Mouse (Mus musculus) ES-E14 (cell line): ENCODE data around the gene Nudcd2. TPM values are rescaled to one million over a fixed set of nuclear protein-coding genes. Genes with fewer than 3 reads are reported as not detected.

Source experiments
- DNase-seq: peaks from one replicate; pipeline ENCODE4 v3.0.0-alpha.2; 2013; ENCODE audit warnings: low read depth, low spot score
- H3K27ac ChIP-seq: 2 replicates; pipeline ENCODE4 v1.5.1; 2012; ENCODE audit warnings: low read depth, mild to moderate bottlenecking, low read length, moderate library complexity, mixed read lengths; ENCODE audit not compliant: poor library complexity, insufficient read depth, severe bottlenecking
- H3K36me3 ChIP-seq: 2 replicates; pipeline ENCODE4 v1.6.1; 2012; ENCODE audit warnings: mild to moderate bottlenecking, low read length, moderate library complexity, mixed read lengths; ENCODE audit not compliant: control insufficient read depth, poor library complexity, insufficient read depth, severe bottlenecking
- H3K4me1 ChIP-seq, 2 experiments: fragments of 150-350 bp in 1 of 2; sonication (generic) in 1 of 2; 2 replicates each; pipeline ENCODE4 v1.6.1; 2012; ENCODE audit warnings: low read length in 2 of 2, mild to moderate bottlenecking in 1 of 2, mixed read lengths in 1 of 2; ENCODE audit not compliant: control insufficient read depth in 2 of 2, insufficient read depth in 2 of 2, poor library complexity in 1 of 2
- H3K4me3 ChIP-seq, 2 experiments: fragments of 150-350 bp in 1 of 2; sonication (generic) in 1 of 2; 2 replicates each; pipeline ENCODE4 v1.5.1; 2012; ENCODE audit warnings: low read length in 2 of 2, low read depth in 1 of 2, mild to moderate bottlenecking in 1 of 2, mixed read lengths in 1 of 2; ENCODE audit not compliant: insufficient read depth in 1 of 2, poor library complexity in 1 of 2, severe bottlenecking in 1 of 2
- H3K9ac ChIP-seq: 2 replicates; pipeline ENCODE4 v1.6.1; 2012; ENCODE audit warnings: low read depth, mild to moderate bottlenecking, low read length, mixed read lengths; ENCODE audit not compliant: poor library complexity, insufficient read depth, severe bottlenecking
- H3K9me3 ChIP-seq: fragments of 150-350 bp; sonication (generic); 2 replicates; pipeline ENCODE4 v1.6.1; 2012; ENCODE audit warnings: low read depth, mild to moderate bottlenecking, low read length; ENCODE audit not compliant: control insufficient read depth, insufficient read depth
- CHD2 ChIP-seq: IDR thresholded peaks from 2 replicates; pipeline ENCODE4 v1.6.1; 2014; ENCODE audit warnings: mild to moderate bottlenecking, low read depth, low read length, inconsistent platforms
- HCFC1 ChIP-seq: IDR thresholded peaks from 2 replicates; pipeline ENCODE4 v1.6.1; 2012; ENCODE audit warnings: low read length, inconsistent platforms, borderline replicate concordance; ENCODE audit not compliant: insufficient read depth
- MAFK ChIP-seq: IDR thresholded peaks from 2 replicates; pipeline ENCODE4 v1.6.1; 2014; ENCODE audit warnings: mild to moderate bottlenecking, low read depth, low read length, inconsistent platforms; ENCODE audit not compliant: insufficient read depth
- ZC3H11A ChIP-seq: IDR thresholded peaks from 2 replicates; pipeline ENCODE4 v1.6.1; 2012; ENCODE audit warnings: low read depth, mild to moderate bottlenecking, inconsistent platforms, low read length, borderline replicate concordance
- ZNF384 ChIP-seq: IDR thresholded peaks from 2 replicates; pipeline ENCODE4 v1.6.1; 2012; ENCODE audit warnings: low read depth, low read length, inconsistent platforms
- in situ Hi-C, 2 experiments: fragments of 600-800 bp; cut with MboI; formaldehyde crosslinking; loops; one replicate each; pipeline ENCODE4 v1.15.1; 2025; ENCODE audit warnings: low sequenced_read_pairs in 2 of 2, inconsistent platforms in 1 of 2; ENCODE audit not compliant: unreplicated experiment in 2 of 2
- total RNA-seq: library from RNA; depleted of rRNA; stranded (reverse); fragments of 300-350 nt; gene quantifications from 2 replicates; pipeline ENCODE4 v1.2.3, GENCODE M21; 2012; rRNA removed

The Nudcd2 gene
- total RNA-seq: 124 and 133 TPM in 2 replicates

DNA sequence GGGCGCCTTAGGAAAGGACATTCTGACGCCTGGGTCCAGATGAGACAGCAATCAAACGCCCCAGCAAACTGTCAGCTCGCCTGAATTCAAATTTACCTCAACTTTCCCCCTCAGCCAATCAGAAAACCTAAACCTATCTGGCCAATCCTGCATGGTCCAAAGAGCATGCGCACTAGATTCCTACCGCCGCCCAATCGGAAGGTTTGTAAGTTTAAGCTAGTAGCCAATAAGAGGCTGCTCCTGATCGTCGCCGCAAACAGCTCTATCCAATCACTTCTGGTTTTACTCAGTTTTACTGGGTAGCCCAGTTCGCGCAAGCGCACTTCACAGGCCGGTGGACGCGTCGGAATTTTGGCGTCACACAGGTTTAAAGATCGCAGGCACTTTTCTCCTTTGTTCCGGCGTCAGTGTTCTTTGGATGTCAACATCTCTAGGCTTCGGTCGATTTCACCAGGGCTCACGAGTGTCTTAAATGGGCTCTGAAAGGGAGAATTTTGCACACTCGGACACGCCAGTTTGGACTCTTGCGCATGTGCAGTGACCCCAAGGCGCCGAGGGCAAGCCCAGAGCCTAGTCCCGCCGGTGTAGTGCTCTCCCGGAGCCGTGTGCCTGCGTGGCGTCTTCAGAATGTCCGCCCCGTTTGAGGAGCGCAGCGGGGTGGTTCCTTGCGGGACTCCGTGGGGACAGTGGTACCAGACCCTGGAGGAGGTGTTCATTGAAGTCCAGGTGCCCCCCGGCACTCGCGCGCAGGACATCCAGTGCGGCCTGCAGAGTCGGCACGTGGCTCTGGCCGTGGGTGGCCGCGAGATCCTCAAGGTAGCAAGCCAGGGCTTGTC is at the start of gene Nudcd2, which contains the start of gene Hmmr:
Gene Nudcd2, plus strand, starts transcription at position 329 of the 836 bp plus-strand sequence.
Gene Hmmr, minus strand, starts transcription at position 84 of the 836 bp plus-strand sequence.
- TF ChIP-seq HCFC1: no peak
- TF ChIP-seq ZNF384: no peak
- peak; percentile 91 for TF ChIP-seq CHD2
- TF ChIP-seq MAFK: no peak
- Histone ChIP-seq H3K9ac (peak within 1 kb of the TSS; percentile 99), H3K9me3 (no peaks in the 10 kb centered on the region), H3K4me3 (peak within 1 kb of the TSS; percentile 76 to 96), H3K27ac (peak within 1 kb of the TSS; percentile 94), H3K4me1 (peaks cover 0 to 4% of the 10 kb centered on the region in 2 experiments; a peak in 1 of 4 replicates), H3K36me3 (peaks cover 15% of the 10 kb centered on the region)
- DNase-seq: peak; percentile 98
- in situ Hi-C loops: no loop called here

DNA sequence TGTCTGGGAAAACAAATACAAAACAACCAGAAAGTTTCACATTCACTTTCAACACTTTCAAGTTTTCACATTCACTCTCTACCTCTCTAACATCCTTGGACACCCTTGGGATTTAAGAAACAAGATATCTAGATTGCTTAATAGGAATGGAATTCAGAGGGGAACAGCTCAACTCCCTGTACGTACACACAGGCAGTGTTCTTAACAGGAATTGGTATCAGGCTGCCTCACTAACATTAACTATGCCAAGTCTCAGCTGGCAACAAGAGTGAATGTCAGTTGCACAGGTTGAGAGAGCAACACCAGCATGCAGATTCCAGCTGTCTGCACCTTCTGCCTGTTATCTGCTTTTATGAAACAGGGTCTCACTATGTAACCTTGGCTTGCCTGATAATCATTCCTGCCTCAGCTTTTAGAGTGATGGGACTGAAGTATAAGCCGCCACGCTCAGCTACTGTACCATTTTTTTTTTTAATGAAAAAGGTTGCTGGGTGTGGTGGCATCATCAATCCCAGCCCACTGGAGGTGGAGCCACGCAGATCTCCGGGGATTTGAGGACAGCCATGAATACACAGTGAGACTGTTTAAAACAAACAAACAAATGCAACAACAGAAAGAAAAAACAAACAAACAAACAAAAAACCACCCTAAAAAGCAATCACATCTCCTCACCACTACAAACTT is 42.9 kb upstream of the Nudcd2 start:
- Histone ChIP-seq H3K4me3 (0 out of 4 replicates have a peak overlapping the region, but pooled peaks of 1 of the 2 experiments have one; percentile 93), H3K9ac (no peak overlapping the region), H3K27ac (no peak overlapping the region), H3K36me3 (peaks cover 15% of the 10 kb centered on the region), H3K9me3 (no peaks in the 10 kb centered on the region), H3K4me1 (peaks cover 2 to 10% of the 10 kb centered on the region in 2 experiments; a peak in 2 of 4 replicates)
- TF ChIP-seq CHD2 (no peak), MAFK (no peak), HCFC1 (no peak), ZC3H11A (no peak), ZNF384 (no peak)
- in situ Hi-C loops: no loop called here
- DNase-seq: no peak

DNA sequence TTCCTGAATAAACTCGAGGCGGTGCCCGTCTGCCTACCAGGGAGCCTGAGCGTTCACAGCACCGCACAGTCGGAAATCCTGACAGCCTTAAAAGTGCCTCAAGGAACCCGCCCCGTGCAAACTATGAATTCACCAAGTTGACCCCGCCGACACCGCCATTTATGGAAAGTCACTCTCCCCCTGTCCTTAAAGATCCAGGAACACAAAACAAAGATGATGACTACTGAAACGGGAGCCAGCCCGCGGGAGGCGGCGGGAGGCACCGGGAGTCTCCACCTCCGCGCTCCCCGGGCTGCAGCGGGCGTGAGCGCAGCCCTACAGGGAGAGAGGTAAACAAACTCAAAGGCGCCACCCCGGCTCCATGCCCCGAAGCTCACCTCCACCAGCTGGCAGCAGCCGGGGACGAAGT is 41.4 kb upstream of the Nudcd2 start:
- TF ChIP-seq CHD2 (no peak), MAFK (no peak), ZNF384 (no peak)
- peak; percentile 25 for DNase-seq
- peak overlapping the region; percentile 74 for H3K9ac ChIP-seq
- H3K9me3 ChIP-seq: no peaks in the 10 kb centered on the region
- peaks cover 2 to 10% of the 10 kb centered on the region in 2 experiments; a peak in 2 of 4 replicates for H3K4me1 ChIP-seq
- H3K27ac ChIP-seq: peak overlapping the region; percentile 65; the same call in 1 of the 2 replicates
- H3K4me3 ChIP-seq: peak overlapping the region; percentile 89 to 93
- H3K36me3 ChIP-seq: peaks cover 10% of the 10 kb centered on the region
- in situ Hi-C loops: no loop called here

DNA sequence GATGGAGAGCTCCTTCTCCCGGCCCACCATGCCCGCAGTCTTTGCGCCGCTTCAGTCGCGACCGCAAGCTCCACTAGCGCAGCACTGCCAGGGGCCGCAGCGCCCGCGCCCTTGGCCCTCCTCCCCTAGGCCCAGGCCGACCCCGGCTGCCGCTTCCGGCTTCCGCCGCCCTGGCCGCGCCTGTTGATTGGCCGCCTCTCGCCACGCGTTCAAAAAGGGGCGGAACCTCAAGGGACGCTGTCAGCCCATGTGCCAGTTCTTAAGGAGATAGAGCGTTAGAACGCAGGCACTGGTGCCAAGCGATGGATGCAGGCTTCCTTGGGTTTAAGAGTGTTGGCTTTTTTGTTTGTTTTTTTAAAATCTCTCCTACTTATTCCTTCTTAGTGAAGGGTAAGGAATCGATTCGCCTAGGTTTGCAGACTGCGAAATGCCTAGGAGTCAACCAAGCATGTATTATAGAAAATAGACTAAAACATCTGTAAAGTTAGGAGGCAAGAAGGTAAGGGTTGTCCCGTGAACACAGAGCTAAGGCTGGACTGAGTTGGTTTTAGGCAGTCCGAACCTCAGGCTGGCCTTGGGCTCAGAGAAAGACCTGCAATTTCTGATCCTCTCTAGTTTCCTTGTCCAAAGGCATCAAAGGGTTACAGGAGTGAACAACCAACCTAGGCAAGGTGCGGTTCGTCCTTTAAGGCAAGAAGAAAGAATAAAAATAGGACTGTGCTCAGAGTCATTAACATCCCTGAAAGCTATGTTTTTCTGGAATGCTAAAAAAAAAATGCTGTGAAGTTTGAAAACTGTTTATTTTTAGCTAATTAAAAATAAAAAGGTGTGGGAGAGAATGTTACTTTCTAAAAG is 40.7 kb upstream of the Nudcd2 start:
- DNase-seq: peak; percentile 88
- peaks cover 7% of the 10 kb centered on the region for H3K36me3 ChIP-seq
- peak overlapping the region; percentile 98; the same call in 1 of the 2 replicates for H3K27ac ChIP-seq
- no peak for TF ChIP-seq CHD2
- TF ChIP-seq ZNF384: no peak
- no peak for TF ChIP-seq ZC3H11A
- TF ChIP-seq MAFK: no peak
- TF ChIP-seq HCFC1: 0 out of 2 replicates have a peak, but pooled peaks have one; percentile 22
- in situ Hi-C loops: no loop called here
- H3K9me3 ChIP-seq: no peaks in the 10 kb centered on the region
- peak overlapping the region; percentile 89 to 93 for H3K4me3 ChIP-seq
- H3K4me1 ChIP-seq: peaks cover 2 to 10% of the 10 kb centered on the region in 2 experiments; a peak in 2 of 4 replicates
- H3K9ac ChIP-seq: peak overlapping the region; percentile 74
